Mouse (Mus musculus) gastrocnemius, postnatal 10 days (tissue): ENCODE data around the gene Zfp758. TPM values are rescaled to one million over a fixed set of nuclear protein-coding genes. Genes with fewer than 3 reads are reported as not detected.
"Not testable (repeated sequence)": the region's sequence is repeated elsewhere in the genome, so short reads cannot be mapped to it uniquely, and the experiment has no call there.

ENCODE experiments used
- DNase-seq: peaks from one replicate; pipeline ENCODE4 v3.0.0; 2021; ENCODE audit warnings: mixed read lengths
- long read RNA-seq, 2 experiments: library from polyadenylated mRNA; stranded (forward); transcript quantifications; one replicate each; pipeline ENCODE4 v2.0.0; 2021
- total RNA-seq, 2 experiments: library from RNA; stranded (reverse); gene quantifications; 2 replicates each; pipeline ENCODE4 v1.2.3; 2021

Zfp758 gene
- 1 to 10 TPM; 6.8 TPM for total RNA-seq
- long read RNA-seq, experiment 1, partial matches to known transcripts = 0 of 5 reads
- long read RNA-seq, experiment 1, other reads (novel, unspliced or antisense) = 1 of 5 reads
- long read RNA-seq, experiment 2, partial matches to known transcripts = 0 of 4 reads
- long read RNA-seq, experiment 2, other reads (novel, unspliced or antisense) = 0 of 4 reads

DNA sequence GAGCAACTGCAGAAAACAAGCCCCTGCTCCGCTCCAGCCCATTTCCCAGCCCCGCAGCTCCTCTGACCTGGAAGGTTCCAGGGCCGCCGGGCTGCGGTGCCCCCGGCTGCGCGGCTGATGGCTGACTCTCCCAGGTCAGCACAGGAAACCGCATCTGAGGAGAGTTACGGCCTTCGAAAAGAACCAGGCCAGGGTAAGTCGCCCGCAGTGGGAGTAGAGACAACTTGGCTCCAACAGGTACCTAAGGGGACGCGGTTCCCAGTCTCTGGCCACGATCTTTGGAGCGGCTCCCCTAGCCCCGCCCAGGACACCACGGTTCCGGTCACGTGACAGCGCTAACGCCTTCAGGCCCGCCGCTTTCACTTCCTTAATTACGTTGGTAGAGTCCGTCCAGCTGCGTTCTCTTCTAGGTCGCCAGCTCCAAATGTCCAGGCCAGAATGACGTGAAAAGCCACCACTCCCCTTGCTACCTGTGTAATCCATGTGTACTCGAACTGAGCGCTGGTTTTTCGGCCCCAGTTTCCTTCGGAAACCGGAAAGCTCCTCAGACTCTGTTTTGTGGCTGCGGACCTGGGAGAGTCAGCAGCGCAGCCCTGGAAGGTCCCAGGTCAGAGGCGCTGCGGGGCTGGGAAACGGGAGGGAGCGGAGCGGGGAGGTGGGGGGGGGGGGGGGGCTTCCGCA is at the start of gene Zfp758, which contains the start of gene Zfp944:
Gene Zfp758, plus strand, starts transcription at position 353 of the 681 bp plus-strand sequence.
Gene Zfp944, minus strand, starts transcription at position 300 of the 681 bp plus-strand sequence.
- peak; percentile 31 for DNase-seq

DNA sequence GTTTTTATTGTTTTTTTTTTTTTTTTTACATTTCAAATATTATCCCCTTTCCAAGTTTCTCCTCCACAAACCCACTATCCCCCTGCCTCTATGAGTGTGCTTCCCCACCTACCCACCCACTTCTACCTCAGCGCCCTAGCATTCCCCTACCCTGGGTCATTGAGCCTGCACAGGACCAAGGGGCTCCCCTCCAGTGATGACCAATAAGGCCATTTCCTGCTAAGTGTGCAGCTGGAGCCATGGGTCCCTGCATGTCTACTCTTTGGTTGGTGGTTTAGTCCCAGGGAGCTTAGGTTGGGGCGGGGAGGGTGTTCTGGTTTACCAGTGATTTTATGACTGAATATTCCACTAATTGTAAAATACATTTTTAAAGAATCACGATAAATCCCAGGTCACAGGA is 47.0 kb upstream of the Zfp758 start:
- peak; percentile 3 for DNase-seq

DNA sequence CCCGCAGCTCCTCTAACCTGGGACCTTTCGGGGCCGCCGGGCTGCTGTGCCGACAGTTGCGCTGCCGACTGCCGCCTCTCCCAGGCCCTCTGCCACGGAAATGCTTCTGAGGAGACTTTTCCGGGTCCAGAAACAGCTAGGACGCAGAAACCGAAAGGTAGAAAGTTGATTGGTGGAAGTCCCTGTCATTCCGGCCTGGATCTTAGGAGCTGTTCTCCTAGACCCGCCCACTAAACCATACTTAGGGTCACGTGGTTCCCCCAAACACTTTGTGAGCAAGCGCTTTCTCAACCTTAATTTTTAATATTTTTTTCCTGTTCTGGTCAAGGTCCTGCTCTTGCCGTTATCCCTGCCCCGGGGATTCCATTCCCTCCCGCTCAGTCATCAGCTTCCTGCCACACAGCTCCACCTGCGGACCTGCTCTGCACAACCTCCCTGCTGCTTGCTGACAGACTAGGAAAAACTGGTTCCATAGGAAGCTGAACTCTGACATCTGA is 46.5 kb upstream of the Zfp758 start, which contains the start of gene CT030661.1:
Gene CT030661.1, minus strand, starts transcription at position 108 of the 497 bp plus-strand sequence.
- peak; percentile 71 for DNase-seq

DNA sequence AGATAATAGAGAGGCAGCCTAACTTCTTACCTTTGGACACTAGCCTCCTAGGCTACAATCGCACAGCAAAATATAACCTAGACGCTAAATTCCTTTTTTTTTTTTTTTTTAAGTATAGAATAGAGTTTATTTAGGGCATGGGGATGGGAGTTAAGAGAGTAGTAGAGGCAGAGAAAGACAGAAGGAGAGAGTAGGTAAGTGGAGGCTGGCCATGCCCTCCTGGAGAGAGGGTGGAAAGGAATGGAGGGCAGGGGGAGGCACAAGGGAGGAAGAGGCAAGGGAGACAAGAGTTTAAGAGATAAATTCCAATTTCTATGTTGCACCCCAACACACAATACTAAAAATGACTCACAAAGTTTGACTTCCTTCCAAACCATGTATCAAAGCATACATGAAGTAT is 46.0 kb upstream of the Zfp758 start:
- not testable (repeated sequence) for DNase-seq

DNA sequence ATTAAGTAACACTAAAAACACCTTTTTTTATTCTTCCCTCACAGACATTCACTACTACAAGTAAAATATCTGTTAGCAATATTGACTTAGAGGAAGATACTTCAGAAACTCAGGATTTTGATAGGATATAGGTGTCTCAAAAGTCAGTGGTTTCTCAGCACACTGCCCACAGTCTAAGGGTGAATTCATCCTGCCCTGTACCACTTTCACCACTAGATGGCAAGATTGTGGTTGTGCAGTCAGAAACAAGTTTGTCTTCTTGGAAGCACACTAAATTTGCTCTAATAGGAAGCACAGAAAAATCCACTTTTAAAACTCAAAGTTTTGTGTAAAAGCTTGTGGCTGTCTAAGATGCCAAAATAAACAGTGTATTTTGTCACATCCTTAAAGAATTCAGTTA is 8.5 kb upstream of the Zfp758 start:
- DNase-seq = no peak

DNA sequence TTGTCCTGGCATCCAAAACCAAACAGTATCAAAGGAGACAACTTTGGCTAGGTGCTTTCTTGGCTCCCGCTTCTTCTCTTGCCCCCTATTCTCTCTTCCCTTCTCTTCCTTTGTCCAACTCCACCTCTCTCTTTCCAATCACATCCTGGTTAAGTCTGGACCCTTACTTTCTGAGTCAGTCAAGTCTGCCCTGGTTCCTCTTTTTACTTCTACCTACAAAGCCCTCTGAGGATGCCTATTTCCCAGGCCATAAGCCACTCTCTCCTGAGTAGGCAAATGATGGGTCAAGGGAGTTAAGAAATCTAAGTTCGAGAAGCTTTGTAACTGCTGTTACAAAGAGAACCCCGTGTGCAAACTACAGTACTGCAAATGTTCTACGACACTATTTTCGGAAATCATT is 681 bp upstream of the Zfp758 start:
- no peak for DNase-seq

DNA sequence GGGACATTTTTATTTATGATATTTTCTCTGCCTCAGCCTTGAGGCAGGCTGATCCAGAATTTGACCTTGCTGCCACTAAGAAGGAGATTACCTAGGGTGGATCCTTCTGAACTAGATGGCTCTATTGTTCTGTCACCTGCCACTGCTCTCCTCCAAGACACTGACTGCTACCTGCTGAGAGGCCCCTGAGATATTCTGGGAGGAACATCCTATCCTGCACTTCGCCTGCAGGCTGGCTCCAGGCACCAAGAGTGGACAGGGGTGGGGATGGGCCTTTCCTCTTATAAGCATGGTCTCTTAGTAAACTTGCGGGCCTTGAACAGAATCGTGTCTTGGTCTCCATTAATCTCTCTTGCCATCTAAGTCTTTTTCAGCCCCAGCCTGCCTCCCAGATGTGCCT is 2.6 kb downstream of the Zfp758 start:
- no peak for DNase-seq

DNA sequence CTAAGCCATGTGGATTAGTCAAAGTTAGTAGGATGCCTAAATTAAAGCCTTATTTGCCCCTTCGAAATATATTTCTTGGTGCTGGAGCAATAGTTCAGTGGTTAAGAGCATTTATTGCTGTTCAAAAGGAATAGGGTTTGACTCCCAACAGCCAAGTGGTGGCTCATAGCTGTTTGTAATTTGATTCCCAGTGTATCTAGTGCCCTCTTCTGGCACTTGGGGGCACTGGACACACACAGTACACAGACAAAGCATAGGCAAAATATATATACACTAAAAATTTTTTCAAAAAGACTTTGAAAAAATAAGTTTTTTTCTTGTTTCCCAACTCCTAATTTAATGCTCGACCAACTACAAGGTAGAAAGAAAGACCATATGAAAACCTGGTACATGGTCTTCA is 49.5 kb downstream of the Zfp758 start:
- DNase-seq = no peak

DNA sequence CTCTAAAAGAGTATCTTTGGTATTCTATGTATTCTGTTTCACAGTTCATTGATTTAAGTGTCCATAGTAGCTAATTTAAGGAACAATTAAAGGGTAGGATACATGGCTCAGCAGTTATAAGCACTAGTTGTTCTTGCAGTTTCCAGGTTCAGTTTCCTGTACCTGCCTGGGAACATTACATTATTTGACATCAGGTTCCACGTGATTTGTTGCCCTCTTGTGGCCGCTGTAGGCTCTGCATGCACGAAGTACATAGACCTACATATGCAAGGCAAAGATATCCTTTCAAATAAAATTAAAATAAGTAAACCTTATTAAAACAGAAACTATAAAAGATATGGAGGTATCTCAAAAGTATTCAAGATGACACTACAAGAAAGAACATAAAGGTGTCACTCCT is 56.3 kb downstream of the Zfp758 start:
- DNase-seq = peak; percentile 66

DNA sequence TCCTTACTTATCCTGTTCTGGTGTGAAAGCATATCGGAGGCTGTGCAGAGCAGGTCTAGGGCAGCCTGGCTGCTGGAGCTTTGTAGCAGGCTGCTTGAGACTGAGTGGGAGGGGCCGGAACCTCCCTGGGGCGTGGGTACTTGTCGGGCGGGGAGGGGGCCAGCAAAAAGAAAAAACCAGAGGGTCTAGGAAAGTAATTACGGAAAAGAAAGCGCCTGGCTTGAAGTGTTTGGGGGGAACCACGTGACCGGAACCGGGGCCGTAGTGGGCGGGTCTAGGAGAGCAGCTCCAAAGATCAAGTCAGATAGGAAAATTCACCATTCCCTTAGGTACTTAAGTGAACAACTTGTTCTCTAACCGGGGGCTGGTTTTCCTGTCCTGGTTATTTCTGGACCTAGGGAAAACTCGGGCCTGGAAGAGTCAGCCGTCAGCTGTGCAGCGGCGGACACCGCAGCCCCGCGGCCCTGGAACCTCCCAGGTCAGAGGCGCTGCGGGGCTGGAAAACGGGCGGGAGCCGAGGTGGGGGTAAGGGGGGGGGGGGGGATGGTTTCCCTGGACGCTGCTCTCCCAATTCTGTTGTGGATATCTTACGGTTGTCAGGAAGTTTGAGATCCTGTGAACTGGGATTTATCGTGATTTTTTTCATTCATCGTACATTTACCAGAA is 62.8 kb downstream of the Zfp758 start, which contains the start of gene Zfp946:
Gene Zfp946, plus strand, starts transcription at position 271 of the 666 bp plus-strand sequence.
- DNase-seq = peak; percentile 67

DNA sequence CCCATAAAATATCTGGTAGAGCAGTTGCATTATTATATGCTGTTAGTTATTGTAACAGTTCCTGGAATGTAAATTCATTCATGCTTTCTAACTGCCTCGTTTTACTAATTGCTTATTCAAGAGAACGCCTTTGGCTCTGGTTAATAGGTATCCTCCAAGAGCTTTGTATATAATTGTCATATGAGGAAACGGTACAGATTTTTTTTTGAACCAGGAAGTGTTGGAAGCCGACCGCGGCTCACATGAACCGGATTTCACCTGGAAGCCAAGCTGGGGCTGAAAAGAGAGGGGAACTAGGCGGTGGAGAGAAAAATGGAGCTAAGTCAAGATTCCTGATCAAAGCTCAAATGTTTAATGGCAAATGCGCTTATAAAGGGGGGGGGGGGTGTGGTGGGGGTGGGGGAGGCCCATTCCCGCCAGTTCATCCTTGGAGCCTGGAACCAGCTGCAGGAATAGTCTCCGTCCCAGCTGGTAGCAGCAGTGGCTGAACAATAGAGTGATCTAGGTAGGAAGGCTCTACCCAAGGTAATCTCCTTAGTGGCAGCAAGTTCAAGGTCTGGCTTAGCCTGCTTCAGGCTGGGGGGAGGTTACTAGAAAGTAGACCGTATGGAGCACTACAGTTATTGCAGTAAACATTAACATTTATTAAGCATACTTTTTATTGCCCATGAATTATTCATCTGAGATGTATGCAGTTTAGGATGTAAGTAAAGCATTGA is 63.5 kb downstream of the Zfp758 start:
- DNase-seq = no peak

Other genes with a start within 250 kb of the Zfp758 start
- 1 to 10 TPM in 1 of 2 experiments, under 1 TPM in 1; 0.94 to 1.0 TPM for gene Zfp947, start 195.3 kb upstream of the Zfp758 start, total RNA-seq
- 1 to 10 TPM; 2.1 TPM for gene Zfp994, start 135.8 kb upstream of the Zfp758 start, total RNA-seq
- 1 to 10 TPM; 7.0 to 7.4 TPM for gene CT030661.1, start 46.6 kb upstream of the Zfp758 start, total RNA-seq
- gene Zfp944, start 53 bp upstream of the Zfp758 start, total RNA-seq = 1 to 10 TPM; 4.1 to 5.0 TPM
- gene Zfp946, start 62.8 kb downstream of the Zfp758 start, total RNA-seq = 1 to 10 TPM; 3.6 to 4.1 TPM
- not detected for gene Vmn2r111, start 212.0 kb downstream of the Zfp758 start, total RNA-seq
- gene Vmn2r112, start 239.5 kb downstream of the Zfp758 start, total RNA-seq = not detected